Mouse (Mus musculus) kidney, embryonic 14.5 days (tissue): ENCODE data around the gene Atf7. TPM values are rescaled to one million over a fixed set of nuclear protein-coding genes. Genes with fewer than 3 reads are reported as not detected.
A peak's percentile ranks its signal among the peaks of the same experiment; 100 is the strongest.

Experiments used
- ATAC-seq: fragments of 200-750 bp; cut with Nextera tagmentation; 2 replicates; pipeline ENCODE4 v1.8.0; 2017; ENCODE audit warnings: moderate number of reproducible peaks, mild to moderate bottlenecking, moderate TSS enrichment, moderate library complexity; ENCODE audit not compliant: low FRiP score, low TSS enrichment
- H3K27ac ChIP-seq: fragments of 300-500 bp; sonication (generic); 2 replicates; pipeline ENCODE4 v1.5.1; 2014; ENCODE audit warnings: low read depth, mild to moderate bottlenecking, low read length, moderate library complexity, mixed read lengths
- H3K27me3 ChIP-seq: fragments of 300-500 bp; sonication (generic); 2 replicates; pipeline ENCODE4 v1.6.1; 2014; ENCODE audit warnings: mild to moderate bottlenecking, low read length; ENCODE audit not compliant: control insufficient read depth, insufficient read depth
- H3K36me3 ChIP-seq: fragments of 300-500 bp; sonication (generic); 2 replicates; pipeline ENCODE4 v1.6.1; 2014; ENCODE audit warnings: low read length, mixed read lengths; ENCODE audit not compliant: control insufficient read depth, insufficient read depth
- H3K4me1 ChIP-seq: fragments of 300-500 bp; sonication (generic); 2 replicates; pipeline ENCODE4 v1.6.1; 2014; ENCODE audit warnings: low read length, mixed read lengths; ENCODE audit not compliant: control insufficient read depth, insufficient read depth
- H3K4me2 ChIP-seq: fragments of 300-500 bp; sonication (generic); replicated peaks from 2 replicates; pipeline ENCODE4 v1.6.1; 2014; ENCODE audit warnings: low read depth, mild to moderate bottlenecking, low read length
- H3K4me3 ChIP-seq: fragments of 300-500 bp; sonication (generic); 2 replicates; pipeline ENCODE4 v1.5.1; 2014; ENCODE audit warnings: mild to moderate bottlenecking, low read length
- H3K9ac ChIP-seq: fragments of 300-500 bp; sonication (generic); 2 replicates; pipeline ENCODE4 v1.6.1; 2014; ENCODE audit warnings: low read depth, mild to moderate bottlenecking, low read length, moderate library complexity
- H3K9me3 ChIP-seq: fragments of 300-500 bp; sonication (generic); 2 replicates; pipeline ENCODE4 v1.6.1; 2016; ENCODE audit warnings: low read length; ENCODE audit not compliant: control insufficient read depth
- WGBS: fragments of 180-500 bp; shearing (Covaris S2); extraction: QIAGEN DNeasy Blood & Tissue Kit; methylation state at CpG from one replicate; pipeline ENCODE4 v1.1.7; 2014; 5-methylcytosine and 5-hydroxymethylcytosine counted together
- polyA plus RNA-seq: library from polyadenylated mRNA; unstranded; fragments of >200 nt; fragmentation: Nextera tagmentation; extraction: Ambion mirVana; gene quantifications from 2 replicates; pipeline ENCODE4 v1.2.1, GENCODE M21; 2014

Gene Atf7
- polyA plus RNA-seq, 1 experiment from 2014 or later, result 30.5 TPM

DNA sequence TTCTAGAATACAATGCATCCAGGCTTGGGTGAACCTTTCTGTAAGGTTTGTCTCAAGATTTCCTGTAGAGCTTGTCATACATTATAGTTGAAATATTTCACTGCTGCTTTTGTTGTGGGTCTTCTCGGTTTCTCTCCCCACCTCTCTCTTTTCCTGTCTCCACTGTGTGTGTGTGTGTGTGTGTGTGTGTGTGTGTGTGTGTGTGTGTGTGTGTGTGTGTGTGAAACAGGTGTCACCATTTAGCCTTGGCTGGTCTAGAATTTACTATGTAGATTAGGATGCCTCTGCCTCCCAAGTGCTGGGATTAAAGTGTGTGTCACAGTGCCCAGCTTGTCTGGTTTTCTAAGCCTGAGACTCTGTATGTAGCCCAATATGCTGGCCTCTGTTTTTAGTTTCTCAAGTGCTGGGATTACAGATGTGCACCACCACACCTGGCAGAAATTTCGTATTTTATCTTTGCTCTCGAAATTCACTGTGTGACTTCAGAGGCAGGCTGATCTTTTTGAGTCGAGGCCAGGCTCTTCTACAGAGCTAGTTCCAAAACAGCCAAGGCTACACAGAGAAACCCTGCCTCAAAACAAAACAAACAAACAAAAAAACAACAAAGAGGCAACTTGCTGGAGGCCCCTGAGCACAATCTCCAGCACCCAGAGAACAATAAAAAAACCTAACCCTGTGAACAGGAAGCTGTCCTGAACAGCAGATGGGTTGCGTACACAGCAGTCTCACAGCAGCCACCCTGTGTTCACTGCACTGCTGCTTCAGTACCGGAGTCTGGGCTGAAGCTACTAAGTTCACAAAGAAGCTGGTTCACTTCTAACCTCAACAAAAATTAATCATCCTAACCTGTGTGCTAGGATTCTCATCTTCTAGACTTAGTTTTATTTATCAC, 98.9 kb downstream of the Atf7 start:
- Histone ChIP-seq H3K9me3 (no peaks in the 10 kb centered on the region), H3K4me1 (no peaks in the 10 kb centered on the region), H3K4me3 (no peak overlapping the region), H3K36me3 (peaks cover 64% of the 10 kb centered on the region), H3K9ac (no peak overlapping the region), H3K27me3 (no peaks in the 10 kb centered on the region), H3K4me2 (no peak overlapping the region), H3K27ac (no peak overlapping the region)
- 78% methylated on average over 6 of the region's 6 CpGs for WGBS
- no peak for ATAC-seq

DNA sequence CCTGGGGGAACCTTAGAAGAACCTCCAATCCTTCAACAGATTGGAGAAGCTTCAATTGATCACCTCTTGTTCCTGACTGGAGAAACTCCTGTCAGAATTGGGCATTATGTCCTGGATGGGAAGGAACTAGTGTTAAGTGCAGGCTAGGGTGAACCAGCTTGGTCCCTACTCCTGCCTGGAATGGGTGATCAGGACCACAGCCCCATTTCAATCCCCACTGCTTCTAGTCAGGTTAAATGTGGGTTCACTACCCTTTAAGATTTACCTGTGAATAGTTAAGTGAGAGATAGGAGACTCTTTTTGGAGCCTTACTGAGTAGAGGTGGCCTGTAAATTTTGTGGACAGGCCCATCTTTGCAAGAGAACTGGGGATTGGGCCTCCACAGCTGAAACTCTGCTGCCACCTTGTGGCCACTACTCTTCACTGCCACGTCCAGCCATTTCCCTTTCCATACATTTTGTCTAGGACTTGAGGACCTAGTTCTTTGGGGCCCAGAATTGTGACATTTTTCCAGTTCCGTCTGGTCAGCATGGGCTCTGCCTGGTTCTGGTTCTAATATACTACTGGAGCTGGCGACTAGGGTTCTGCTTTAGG, 100.3 kb downstream of the Atf7 start, which contains the start of gene Npff:
Npff (minus strand) TSS at position 51 of the 594 bp plus-strand sequence.
- H3K4me3 ChIP-seq, result no peak within 1 kb of the TSS
- ATAC-seq, result peak; percentile 47; the same call in 1 of the 2 replicates
- WGBS, result 6% methylated on average over 3 of the region's 3 CpGs

DNA sequence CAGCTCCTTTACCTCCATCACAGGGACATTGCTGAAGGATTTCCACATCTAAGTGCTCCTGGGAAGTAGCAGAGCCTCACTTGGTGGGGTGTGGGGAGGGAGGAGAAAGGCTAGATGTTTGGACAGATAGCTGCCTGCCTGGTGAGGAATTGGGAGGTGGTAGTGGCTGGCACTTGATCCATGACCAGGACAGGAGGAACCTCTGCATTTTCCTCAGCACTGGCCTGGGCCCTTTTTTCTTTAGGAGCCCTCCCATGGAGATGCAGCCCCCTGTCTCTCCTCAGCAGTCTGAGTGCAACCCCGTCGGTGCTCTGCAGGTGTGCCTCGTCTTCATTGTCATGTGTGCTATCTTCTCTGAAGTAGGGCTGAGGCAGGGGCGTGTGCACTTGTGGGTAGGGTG, 103.8 kb downstream of the Atf7 start:
- no peak for ATAC-seq
- Histone ChIP-seq H3K4me3 (no peak overlapping the region), H3K4me1 (peaks cover 15% of the 10 kb centered on the region), H3K27ac (no peak overlapping the region), H3K27me3 (no peaks in the 10 kb centered on the region), H3K4me2 (no peak overlapping the region), H3K36me3 (peaks cover 41% of the 10 kb centered on the region), H3K9ac (no peak overlapping the region), H3K9me3 (no peaks in the 10 kb centered on the region)
- WGBS, result 84% methylated on average over 4 of the region's 4 CpGs

More for the DNA sequence above, 100.3 kb downstream of the Atf7 start, which contains the start of gene Npff:
- 0 out of 2 replicates have a peak, but pooled peaks cover 6% of the 10 kb centered on the region for H3K4me1 ChIP-seq
- peaks cover 64% of the 10 kb centered on the region for H3K36me3 ChIP-seq
- H3K9me3 ChIP-seq, result no peaks in the 10 kb centered on the region
- no peak within 1 kb of the TSS for H3K27ac ChIP-seq
- no peak within 1 kb of the TSS for H3K9ac ChIP-seq
- H3K27me3 ChIP-seq, result no peaks in the 10 kb centered on the region
- no peak within 1 kb of the TSS for H3K4me2 ChIP-seq

DNA sequence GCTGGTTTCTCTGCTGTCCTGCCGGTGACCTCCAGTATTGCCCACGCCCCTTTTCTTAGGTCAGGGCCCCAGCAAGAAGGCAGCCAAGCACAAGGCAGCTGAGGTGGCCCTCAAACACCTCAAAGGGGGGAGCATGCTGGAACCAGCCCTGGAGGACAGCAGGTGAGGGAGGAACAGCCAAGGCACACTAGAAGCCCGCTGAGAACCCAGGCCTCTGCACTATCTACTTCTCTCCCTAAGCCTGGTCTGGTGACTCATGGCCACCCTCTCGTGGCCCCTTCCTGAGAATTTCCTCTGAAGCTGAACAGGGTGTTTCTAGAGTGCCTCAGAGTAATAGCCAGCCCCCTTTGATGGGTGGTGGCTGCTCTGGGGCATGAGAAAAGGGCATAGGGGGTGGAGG, 104.8 kb downstream of the Atf7 start:
- H3K27me3 ChIP-seq, result no peaks in the 10 kb centered on the region
- 78% methylated on average over 4 of the region's 4 CpGs for WGBS
- ATAC-seq, result no peak
- no peak overlapping the region for H3K4me3 ChIP-seq
- H3K4me1 ChIP-seq, result peaks cover 20% of the 10 kb centered on the region
- H3K9me3 ChIP-seq, result no peaks in the 10 kb centered on the region
- H3K27ac ChIP-seq, result no peak overlapping the region
- H3K36me3 ChIP-seq, result peaks cover 36% of the 10 kb centered on the region
- peak overlapping the region; percentile 42 for H3K9ac ChIP-seq
- no peak overlapping the region for H3K4me2 ChIP-seq

DNA sequence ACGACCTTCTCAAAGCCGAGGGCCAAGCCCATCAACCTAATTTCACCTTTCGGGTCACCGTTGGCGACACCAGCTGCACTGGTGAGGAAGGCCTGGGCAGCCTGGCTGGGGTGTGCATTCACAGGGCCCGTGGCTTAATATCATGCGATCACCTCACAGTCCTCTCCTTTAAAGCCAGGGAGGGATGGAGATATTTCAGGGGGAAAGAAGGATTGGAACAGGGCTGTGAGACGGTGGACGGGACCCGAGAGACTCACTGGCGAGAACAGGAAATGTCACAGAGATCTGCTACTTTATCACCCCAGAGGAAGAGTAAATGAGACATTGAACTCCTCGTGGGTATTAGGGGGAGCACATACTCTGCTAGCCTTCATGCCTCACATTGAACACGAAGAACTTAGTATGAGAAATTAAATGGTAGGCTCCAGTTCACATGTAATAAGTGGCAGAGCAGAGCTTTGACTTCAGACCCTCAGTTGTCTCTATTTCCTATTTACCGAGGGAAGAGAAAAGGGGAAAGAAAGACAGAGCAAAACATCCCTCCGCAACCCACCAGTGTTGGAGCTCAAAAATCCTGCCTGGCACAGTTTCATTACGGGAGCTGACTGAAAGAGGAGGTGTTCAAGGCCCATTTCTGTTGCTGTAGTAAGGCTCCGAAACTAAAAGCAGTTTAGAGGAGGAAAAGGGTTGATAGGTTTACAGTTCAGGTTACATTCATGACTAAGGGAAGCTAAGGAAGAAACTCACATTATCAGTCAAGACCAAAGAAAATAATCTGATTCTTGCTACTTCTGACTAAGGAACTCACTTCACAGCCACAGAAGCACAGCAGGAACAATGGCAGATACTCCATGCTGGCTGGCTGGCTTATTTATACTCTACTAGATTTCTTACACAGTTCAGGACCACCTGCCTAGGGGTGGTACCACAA, 105.8 kb downstream of the Atf7 start:
- peak overlapping the region; percentile 92 for H3K9ac ChIP-seq
- peaks cover 33% of the 10 kb centered on the region for H3K36me3 ChIP-seq
- no peaks in the 10 kb centered on the region for H3K27me3 ChIP-seq
- WGBS, result 58% methylated on average over 15 of the region's 17 CpGs
- peak overlapping the region; percentile 99; the same call in 1 of the 2 replicates for H3K27ac ChIP-seq
- peaks cover 20% of the 10 kb centered on the region for H3K4me1 ChIP-seq
- peak overlapping the region; percentile 69 for H3K4me2 ChIP-seq
- H3K4me3 ChIP-seq, result peak overlapping the region; percentile 65
- H3K9me3 ChIP-seq, result no peaks in the 10 kb centered on the region
- ATAC-seq, result no peak

DNA sequence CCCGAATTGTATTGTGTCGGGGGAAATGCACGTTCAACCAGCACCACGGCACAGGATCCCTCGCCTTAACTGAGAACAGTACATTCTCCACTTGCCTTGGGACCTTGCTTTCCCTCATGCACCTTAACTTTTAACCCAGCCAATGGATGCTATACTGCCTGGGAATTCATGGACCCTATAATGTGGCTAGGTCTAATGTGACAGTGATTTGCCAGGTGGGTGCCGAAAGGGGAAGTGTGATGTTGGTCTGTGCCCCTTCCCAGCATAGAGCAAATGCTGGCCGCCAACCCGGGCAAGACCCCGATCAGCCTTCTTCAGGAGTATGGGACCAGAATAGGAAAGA, 106.4 kb downstream of the Atf7 start:
- H3K4me2 ChIP-seq, result peak overlapping the region; percentile 69
- WGBS, result 15% methylated on average over 9 of the region's 9 CpGs
- H3K27ac ChIP-seq, result peak overlapping the region; percentile 99
- H3K9me3 ChIP-seq, result no peaks in the 10 kb centered on the region
- peak overlapping the region; percentile 65 for H3K4me3 ChIP-seq
- peak; percentile 5 for ATAC-seq
- H3K36me3 ChIP-seq, result peaks cover 28% of the 10 kb centered on the region
- H3K4me1 ChIP-seq, result peaks cover 20% of the 10 kb centered on the region
- peak overlapping the region; percentile 92 for H3K9ac ChIP-seq
- H3K27me3 ChIP-seq, result no peaks in the 10 kb centered on the region

DNA sequence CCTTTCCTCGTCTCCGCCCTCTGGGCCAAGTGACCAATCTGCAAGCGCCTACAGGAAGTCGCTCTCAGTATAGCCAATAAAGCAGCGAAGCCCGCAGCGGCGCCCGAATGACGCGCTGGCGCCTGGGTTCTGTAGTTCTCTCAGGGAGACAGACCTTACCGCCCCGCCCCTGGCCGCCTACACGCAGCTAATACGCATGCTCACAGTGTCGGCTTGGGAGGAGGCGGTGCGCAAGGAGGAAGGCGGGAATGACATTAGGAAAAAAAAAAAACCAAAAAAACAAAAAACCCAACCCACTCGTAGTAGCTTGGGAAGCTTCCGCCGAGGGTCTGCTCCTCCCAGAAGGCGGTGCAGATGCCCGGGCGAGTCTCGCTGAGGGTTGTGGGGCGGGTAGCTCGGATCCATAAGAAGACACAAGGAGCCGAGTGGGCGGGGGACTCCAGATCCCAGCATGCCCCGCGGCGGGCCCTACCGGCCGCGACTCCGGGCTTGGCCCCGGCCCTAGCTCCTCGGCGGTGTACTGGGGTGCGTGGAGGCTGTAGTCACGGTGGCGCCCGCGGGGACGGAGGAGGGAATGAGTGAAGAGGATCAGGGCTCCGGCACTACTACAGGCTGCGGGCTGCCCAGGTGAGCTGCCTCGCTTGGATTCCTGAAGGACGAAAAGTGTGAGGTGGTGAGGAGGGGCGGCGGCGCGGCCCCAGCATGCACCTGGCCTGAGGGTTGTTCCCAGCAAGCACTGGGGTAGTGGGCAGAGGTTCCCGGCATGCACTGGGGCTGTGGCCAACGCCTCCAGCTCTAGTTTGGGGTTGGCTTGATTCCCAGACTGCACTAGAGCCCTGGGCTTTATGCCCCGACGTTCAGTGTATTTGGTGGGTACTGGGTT, 107.0 kb downstream of the Atf7 start, which contains the start of gene Tarbp2:
Tarbp2 (plus strand) TSS at position 217 of the 883 bp plus-strand sequence.
- Histone ChIP-seq H3K36me3 (peaks cover 24% of the 10 kb centered on the region), H3K9ac (peak within 1 kb of the TSS; percentile 92), H3K4me2 (peak within 1 kb of the TSS; percentile 91), H3K27ac (peak within 1 kb of the TSS; percentile 99), H3K27me3 (no peaks in the 10 kb centered on the region), H3K4me3 (peak within 1 kb of the TSS; percentile 65), H3K9me3 (no peaks in the 10 kb centered on the region), H3K4me1 (peaks cover 20% of the 10 kb centered on the region)
- under 1% methylated on average over 53 of the region's 60 CpGs for WGBS
- peak; percentile 93 for ATAC-seq

DNA sequence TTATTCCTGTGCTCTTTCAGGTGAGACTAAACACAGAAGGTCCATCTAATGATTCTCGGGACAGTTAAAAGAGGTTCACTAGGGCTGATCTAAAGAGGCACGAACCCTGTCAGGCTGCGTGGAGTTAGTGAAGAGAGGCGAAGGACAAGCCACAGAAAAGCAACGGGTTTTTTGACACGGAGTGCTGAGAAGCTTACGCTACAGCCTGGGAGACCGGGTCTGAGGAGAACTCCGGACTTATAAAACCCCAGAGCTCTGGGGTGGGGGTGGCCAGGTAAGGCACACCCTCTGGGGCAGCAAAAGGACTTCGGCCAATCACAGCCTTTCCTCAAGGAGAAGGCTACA, 107.7 kb downstream of the Atf7 start:
- no peaks in the 10 kb centered on the region for H3K9me3 ChIP-seq
- no peaks in the 10 kb centered on the region for H3K27me3 ChIP-seq
- H3K4me2 ChIP-seq, result peak overlapping the region; percentile 91
- no peak for ATAC-seq
- peaks cover 23% of the 10 kb centered on the region for H3K4me1 ChIP-seq
- peak overlapping the region; percentile 58 for H3K9ac ChIP-seq
- peaks cover 20% of the 10 kb centered on the region for H3K36me3 ChIP-seq
- peak overlapping the region; percentile 99 for H3K27ac ChIP-seq
- peak overlapping the region; percentile 65 for H3K4me3 ChIP-seq
- under 1% methylated on average over 10 of the region's 10 CpGs for WGBS
